Mouse (Mus musculus): ENCODE data around the gene Rnase11. TPM values are rescaled to one million over a fixed set of nuclear protein-coding genes. Genes with fewer than 3 reads are reported as not detected.
A peak's percentile ranks its signal among the peaks of the same experiment; 100 is the strongest.
"Not testable (repeated sequence)": the region's sequence is repeated elsewhere in the genome, so short reads cannot be mapped to it uniquely, and the experiment has no call there.

The Rnase11 gene
- polyA plus RNA-seq, 1 experiment from 2014 or later, result not detected

GRCm38 (mm10) chr14:51026391-51027133 lies 23.4 kb downstream of the Rnase11 start:
- no peak overlapping the region for H3K4me2 ChIP-seq (replicated peaks)
- WGBS, result 39% methylated on average over 5 of the region's 5 CpGs
- H3K9ac ChIP-seq, result no peak overlapping the region
- H3K27ac ChIP-seq, result no peak overlapping the region
- H3K4me3 ChIP-seq, result no peak overlapping the region
- no peaks in the 10 kb centered on the region for H3K27me3 ChIP-seq (replicated peaks)
- H3K36me3 ChIP-seq, result no peaks in the 10 kb centered on the region
- 0 out of 2 replicates have a peak, but pooled peaks have one; percentile 53 for ATAC-seq (ENCODE audit: low FRiP score, low read depth)
- H3K4me1 ChIP-seq, result no peaks in the 10 kb centered on the region
- H3K9me3 ChIP-seq, result no peaks in the 10 kb centered on the region

- H3K36me3 ChIP-seq, result no peaks in the 10 kb centered on the region
- no peaks in the 10 kb centered on the region for H3K27me3 ChIP-seq (replicated peaks)
- H3K4me1 ChIP-seq, result no peaks in the 10 kb centered on the region
- no peak overlapping the region for H3K27ac ChIP-seq
- H3K4me3 ChIP-seq, result no peak overlapping the region
- H3K9me3 ChIP-seq, result no peaks in the 10 kb centered on the region
- 95% methylated on average over 1 of the region's 1 CpGs for WGBS
- H3K4me2 ChIP-seq (replicated peaks), result no peak overlapping the region
- no peak for ATAC-seq (ENCODE audit: low FRiP score, low read depth)
- H3K9ac ChIP-seq, result no peak overlapping the region
Measured at GRCm38 (mm10) chr14:51024820-51025219, 25.1 kb downstream of the Rnase11 start.

GRCm38 (mm10) chr14:51023457-51023856 lies 26.5 kb downstream of the Rnase11 start:
- Histone ChIP-seq H3K4me2 (replicated peaks) (no peak overlapping the region), H3K27me3 (replicated peaks) (no peaks in the 10 kb centered on the region), H3K27ac (no peak overlapping the region), H3K9ac (no peak overlapping the region), H3K9me3 (no peaks in the 10 kb centered on the region), H3K4me3 (no peak overlapping the region), H3K4me1 (no peaks in the 10 kb centered on the region), H3K36me3 (no peaks in the 10 kb centered on the region)
- no peak for ATAC-seq (ENCODE audit: low FRiP score, low read depth)
- 80% methylated on average over 4 of the region's 4 CpGs for WGBS

- Histone ChIP-seq H3K4me1 (no peaks in the 10 kb centered on the region), H3K9ac (no peak overlapping the region), H3K4me3 (no peak overlapping the region), H3K4me2 (replicated peaks) (no peak overlapping the region), H3K27ac (no peak overlapping the region), H3K9me3 (no peaks in the 10 kb centered on the region), H3K36me3 (no peaks in the 10 kb centered on the region), H3K27me3 (replicated peaks) (no peaks in the 10 kb centered on the region)
- 81% methylated on average over 3 of the region's 3 CpGs for WGBS
- no peak for ATAC-seq (ENCODE audit: low FRiP score, low read depth)
Measured at GRCm38 (mm10) chr14:51017256-51017655, 32.7 kb downstream of the Rnase11 start.

- H3K9me3 ChIP-seq, result no peaks in the 10 kb centered on the region
- no peak overlapping the region for H3K9ac ChIP-seq
- ATAC-seq (ENCODE audit: low FRiP score, low read depth), result no peak
- H3K4me1 ChIP-seq, result no peaks in the 10 kb centered on the region
- H3K4me2 ChIP-seq (replicated peaks), result no peak overlapping the region
- no peaks in the 10 kb centered on the region for H3K27me3 ChIP-seq (replicated peaks)
- no peak overlapping the region for H3K4me3 ChIP-seq
- no peak overlapping the region for H3K27ac ChIP-seq
- no peaks in the 10 kb centered on the region for H3K36me3 ChIP-seq
Measured at GRCm38 (mm10) chr14:51015780-51016179, 34.2 kb downstream of the Rnase11 start.

GRCm38 (mm10) chr14:51014724-51015123 lies 35.2 kb downstream of the Rnase11 start:
- not testable (repeated sequence) for H3K4me1 ChIP-seq; H3K9ac ChIP-seq; H3K4me2 ChIP-seq (replicated peaks); ATAC-seq (ENCODE audit: low FRiP score, low read depth); H3K27ac ChIP-seq; H3K27me3 ChIP-seq (replicated peaks); H3K4me3 ChIP-seq; H3K9me3 ChIP-seq; H3K36me3 ChIP-seq
- 92% methylated on average over 3 of the region's 3 CpGs for WGBS

- no peak for ATAC-seq (ENCODE audit: low FRiP score, low read depth)
- 84% methylated on average over 6 of the region's 6 CpGs for WGBS
Measured at GRCm38 (mm10) chr14:51009572-51009971, 40.4 kb downstream of the Rnase11 start.

GRCm38 (mm10) chr14:51008781-51009180 lies 41.2 kb downstream of the Rnase11 start:
- 91% methylated on average over 4 of the region's 4 CpGs for WGBS
- Histone ChIP-seq H3K9me3 (no peaks in the 10 kb centered on the region), H3K27ac (no peak overlapping the region), H3K36me3 (no peaks in the 10 kb centered on the region), H3K27me3 (replicated peaks) (no peaks in the 10 kb centered on the region), H3K4me1 (no peaks in the 10 kb centered on the region), H3K9ac (no peak overlapping the region), H3K4me2 (replicated peaks) (no peak overlapping the region), H3K4me3 (no peak overlapping the region)
- ATAC-seq (ENCODE audit: low FRiP score, low read depth), result no peak

More at GRCm38 (mm10) chr14:51009572-51009971, 40.4 kb downstream of the Rnase11 start:
- no peak overlapping the region for H3K27ac ChIP-seq
- no peaks in the 10 kb centered on the region for H3K27me3 ChIP-seq (replicated peaks)
- H3K36me3 ChIP-seq, result no peaks in the 10 kb centered on the region
- H3K4me3 ChIP-seq, result no peak overlapping the region
- no peak overlapping the region for H3K4me2 ChIP-seq (replicated peaks)
- H3K9me3 ChIP-seq, result no peaks in the 10 kb centered on the region
- H3K4me1 ChIP-seq, result no peaks in the 10 kb centered on the region
- no peak overlapping the region for H3K9ac ChIP-seq

GRCm38 (mm10) chr14:51007914-51008713 lies 41.8 kb downstream of the Rnase11 start:
- no peak overlapping the region for H3K27ac ChIP-seq
- H3K4me3 ChIP-seq, result no peak overlapping the region
- no peaks in the 10 kb centered on the region for H3K9me3 ChIP-seq
- H3K4me2 ChIP-seq (replicated peaks), result no peak overlapping the region
- H3K4me1 ChIP-seq, result no peaks in the 10 kb centered on the region
- H3K36me3 ChIP-seq, result no peaks in the 10 kb centered on the region
- 82% methylated on average over 13 of the region's 13 CpGs for WGBS
- H3K9ac ChIP-seq, result no peak overlapping the region
- no peak for ATAC-seq (ENCODE audit: low FRiP score, low read depth)
- no peaks in the 10 kb centered on the region for H3K27me3 ChIP-seq (replicated peaks)

GRCm38 (mm10) chr14:51007152-51007801 lies 42.7 kb downstream of the Rnase11 start, which contains the start of gene Rnase10:
TSS of gene Rnase10 (plus strand) at chr14:51007751.
- no peaks in the 10 kb centered on the region for H3K36me3 ChIP-seq

More at GRCm38 (mm10) chr14:51007152-51007801, 42.7 kb downstream of the Rnase11 start, which contains the start of gene Rnase10:
- H3K4me2 ChIP-seq (replicated peaks), result no peak within 1 kb of the TSS
- H3K9me3 ChIP-seq, result no peaks in the 10 kb centered on the region
- H3K27ac ChIP-seq, result no peak within 1 kb of the TSS
- H3K27me3 ChIP-seq (replicated peaks), result no peaks in the 10 kb centered on the region
- ATAC-seq (ENCODE audit: low FRiP score, low read depth), result no peak
- no peak within 1 kb of the TSS for H3K9ac ChIP-seq
- 90% methylated on average over 8 of the region's 8 CpGs for WGBS
- H3K4me1 ChIP-seq, result no peaks in the 10 kb centered on the region
- H3K4me3 ChIP-seq, result no peak within 1 kb of the TSS
